Mouse (Mus musculus): ENCODE measurements at regions not wholly inside any gene's neighbourhood (a gene's known extent, or its start where the extent isn't known, plus 50 kb on each side); places are given as distances from the start of the nearest gene placed in this dataset.

GRCm38 (mm10) chr10:126783161-126783560, 118.0 kb downstream of the Atp23 start:
- no peak for TF ChIP-seq MYC (IDR thresholded peaks at IDR 0.05; ENCODE audit: low read depth, low read length)
- no peak for TF ChIP-seq EP300 (IDR thresholded peaks at IDR 0.05; ENCODE audit: low read depth in 1 of 2, low read length in 2 of 2)
- TF ChIP-seq CTCF (IDR thresholded peaks at IDR 0.05 in 2 of 3, conservative IDR thresholded peaks at IDR 0.05 in 1 of 3; ENCODE audit: control insufficient read depth in 1 of 3, insufficient read depth in 1 of 3, low read depth in 2 of 3, low read length in 3 of 3, poor library complexity in 1 of 3, severe bottlenecking in 1 of 3), result no peak
- no peak for TF ChIP-seq POLR2AphosphoS5 (IDR thresholded peaks at IDR 0.05; ENCODE audit: borderline replicate concordance, low read depth, low read length)
- no peak for TF ChIP-seq MEF2A (IDR thresholded peaks at IDR 0.05; ENCODE audit: extremely low read depth, insufficient replicate concordance, low read depth, low read length, poor library complexity, severe bottlenecking)
- TF ChIP-seq MAFK (IDR thresholded peaks at IDR 0.05; ENCODE audit: borderline replicate concordance, low read depth, low read length), result no peak
- no peak for TF ChIP-seq MAX (IDR thresholded peaks at IDR 0.05; ENCODE audit: low read length)
- no peak for TF ChIP-seq NRF1 (IDR thresholded peaks at IDR 0.05; ENCODE audit: insufficient read depth, low read depth, low read length, poor library complexity, severe bottlenecking)
- TF ChIP-seq CHD1 (IDR thresholded peaks at IDR 0.05; ENCODE audit: low read depth, low read length), result no peak
- TF ChIP-seq ZC3H11A (IDR thresholded peaks at IDR 0.05; ENCODE audit: low read depth, low read length), result no peak

All from MEL (cell line).